Mouse (Mus musculus): Measurements from ENCODE around the gene Lrrc29. TPM values are rescaled to one million over a fixed set of nuclear protein-coding genes. Genes with fewer than 3 reads are reported as not detected.
A peak's percentile ranks its signal among the peaks of the same experiment; 100 is the strongest.

Gene Lrrc29
- polyA plus RNA-seq, 1 experiment from 2014 or later, result 0.94 TPM

DNA sequence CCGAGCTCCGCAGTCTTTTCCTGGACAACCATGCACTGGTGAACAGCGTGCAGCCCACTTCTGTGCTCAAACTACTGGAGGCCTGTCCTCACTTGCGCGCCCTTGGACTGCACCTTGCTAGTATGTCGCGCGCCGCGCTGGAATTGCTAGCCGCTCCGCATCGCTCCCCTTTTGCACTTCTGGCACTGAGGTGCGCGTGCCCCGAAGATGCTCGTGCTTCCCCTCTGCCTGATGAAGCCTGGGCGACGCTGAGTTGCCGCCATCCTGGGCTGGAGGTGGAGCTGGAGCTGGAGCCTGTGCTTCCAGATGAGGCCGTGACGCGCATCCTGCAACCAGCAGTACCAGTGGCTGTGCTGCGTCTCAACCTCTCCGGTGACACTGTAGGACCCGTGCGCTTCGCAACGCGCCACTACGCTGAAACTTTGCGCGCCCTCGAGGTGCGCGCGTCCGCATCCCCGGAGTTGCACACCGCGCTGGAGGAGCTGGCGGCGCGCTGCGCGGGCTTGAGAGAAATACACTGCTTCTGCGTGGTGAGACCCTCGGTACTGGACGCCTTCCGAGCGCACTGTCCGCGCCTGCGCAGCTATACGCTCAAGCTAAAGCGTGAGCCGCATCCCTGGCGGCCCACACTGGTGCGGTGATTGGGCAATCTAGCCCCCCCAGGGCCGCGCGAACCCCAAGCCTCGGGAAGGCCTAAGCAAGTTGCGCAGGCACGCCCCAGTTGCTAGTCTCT, 57.6 kb downstream of the Lrrc29 start:
- no peaks in the 10 kb centered on the region; the same call in 1 of the 2 replicates for H3K9me3 ChIP-seq (ENCODE audit: control insufficient read depth, low read length)
- 1% methylated on average over 65 of the region's 65 CpGs for WGBS
- H3K27me3 ChIP-seq (replicated peaks; ENCODE audit: control insufficient read depth, insufficient read depth, low read length), result peaks cover 58% of the 10 kb centered on the region
- H3K9ac ChIP-seq (ENCODE audit: low read depth, low read length), result peak overlapping the region; percentile 67
- peak overlapping the region; percentile 56 for H3K4me3 ChIP-seq (ENCODE audit: low read length)
- no peaks in the 10 kb centered on the region for H3K36me3 ChIP-seq (ENCODE audit: control insufficient read depth, insufficient read depth, low read length)
- peak overlapping the region; percentile 92 for H3K4me2 ChIP-seq (ENCODE audit: low read length)
- ATAC-seq, result peak; percentile 90
- H3K27ac ChIP-seq (ENCODE audit: low read depth, low read length), result peak overlapping the region; percentile 75
- H3K4me1 ChIP-seq (ENCODE audit: control insufficient read depth, insufficient read depth, low read depth, low read length), result peaks cover 33% of the 10 kb centered on the region

- ATAC-seq, result no peak
- no peak overlapping the region for H3K27ac ChIP-seq (ENCODE audit: low read depth, low read length)
- WGBS, result 11% methylated on average over 13 of the region's 13 CpGs
- peaks cover 43% of the 10 kb centered on the region for H3K27me3 ChIP-seq (replicated peaks; ENCODE audit: control insufficient read depth, insufficient read depth, low read length)
- H3K4me3 ChIP-seq (ENCODE audit: low read length), result no peak overlapping the region
- no peaks in the 10 kb centered on the region for H3K36me3 ChIP-seq (ENCODE audit: control insufficient read depth, insufficient read depth, low read length)
- peaks cover 33% of the 10 kb centered on the region for H3K4me1 ChIP-seq (ENCODE audit: control insufficient read depth, insufficient read depth, low read depth, low read length)
- no peak overlapping the region for H3K4me2 ChIP-seq (ENCODE audit: low read length)
- no peak overlapping the region for H3K9ac ChIP-seq (ENCODE audit: low read depth, low read length)
- H3K9me3 ChIP-seq (ENCODE audit: control insufficient read depth, low read length), result no peaks in the 10 kb centered on the region; the same call in 1 of the 2 replicates
Measured at GRCm38 (mm10) chr8:105266775-105267174, 59.3 kb downstream of the Lrrc29 start.

GRCm38 (mm10) chr8:105265128-105265527, 61.0 kb downstream of the Lrrc29 start:
- ATAC-seq, result no peak
- Histone ChIP-seq H3K9ac (ENCODE audit: low read depth, low read length) (no peak overlapping the region), H3K4me2 (ENCODE audit: low read length) (peak overlapping the region; percentile 90), H3K27me3 (replicated peaks; ENCODE audit: control insufficient read depth, insufficient read depth, low read length) (peaks cover 42% of the 10 kb centered on the region), H3K4me3 (ENCODE audit: low read length) (peak overlapping the region; percentile 68), H3K4me1 (ENCODE audit: control insufficient read depth, insufficient read depth, low read depth, low read length) (peaks cover 27% of the 10 kb centered on the region), H3K9me3 (ENCODE audit: control insufficient read depth, low read length) (no peaks in the 10 kb centered on the region; the same call in 1 of the 2 replicates), H3K27ac (ENCODE audit: low read depth, low read length) (no peak overlapping the region), H3K36me3 (ENCODE audit: control insufficient read depth, insufficient read depth, low read length) (no peaks in the 10 kb centered on the region)
- 12% methylated on average over 10 of the region's 10 CpGs for WGBS

DNA sequence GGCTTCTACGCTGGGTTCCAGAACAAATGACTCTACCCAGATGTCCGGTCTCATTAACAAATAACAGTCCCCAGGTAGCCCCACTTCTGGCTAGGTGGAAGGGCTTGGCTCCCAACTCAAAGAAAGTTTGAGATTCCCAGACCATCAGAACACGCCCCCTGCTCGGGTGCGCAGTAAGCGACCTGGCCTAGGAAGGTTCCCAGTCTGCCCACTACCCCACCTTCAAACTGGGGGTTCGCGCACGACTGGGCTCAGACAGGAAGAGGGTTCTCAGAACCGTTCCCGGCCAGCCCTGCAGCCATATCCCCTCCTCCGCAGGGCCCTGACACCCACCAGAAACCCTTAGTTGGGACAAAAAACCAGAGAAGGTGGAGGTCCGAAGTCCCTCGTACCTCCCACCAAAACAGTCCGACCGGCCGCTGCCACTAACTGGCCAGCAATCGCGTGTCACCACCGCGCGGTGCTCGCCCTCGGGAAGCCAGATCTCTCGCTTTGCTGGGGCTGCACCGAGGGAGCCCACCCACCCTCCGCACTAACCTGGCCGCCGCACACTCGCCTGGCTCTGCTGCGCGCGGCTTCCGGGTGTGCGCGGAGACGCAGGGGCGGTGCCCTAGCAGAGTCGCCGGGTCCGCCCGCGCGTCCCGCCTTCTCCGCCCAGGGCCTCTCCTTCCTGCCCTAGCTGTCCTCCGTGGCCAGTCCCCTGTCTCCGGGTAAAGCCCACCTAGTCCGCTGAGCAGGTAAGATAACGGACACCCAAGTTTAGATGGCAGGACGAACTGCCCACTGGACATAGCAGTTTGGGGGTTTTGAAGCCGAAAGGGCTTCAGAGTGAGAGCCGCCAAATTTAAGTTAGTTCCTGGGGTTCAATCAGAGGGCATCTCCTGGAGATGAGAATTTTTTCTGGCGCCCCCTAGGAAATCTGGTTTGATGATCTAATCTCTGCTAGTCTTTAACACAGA, 61.8 kb downstream of the Lrrc29 start, which contains the start of the genes Tradd and Fbxl8:
TSS of gene Tradd (minus strand) at position 586 of the 959 bp plus-strand sequence.
TSS of gene Fbxl8 (plus strand) at position 625 of the 959 bp plus-strand sequence.
- Histone ChIP-seq H3K36me3 (ENCODE audit: control insufficient read depth, insufficient read depth, low read length) (no peaks in the 10 kb centered on the region), H3K4me3 (ENCODE audit: low read length) (peak within 1 kb of the TSS; percentile 68), H3K27ac (ENCODE audit: low read depth, low read length) (no peak within 1 kb of the TSS), H3K4me1 (ENCODE audit: control insufficient read depth, insufficient read depth, low read depth, low read length) (peaks cover 26% of the 10 kb centered on the region), H3K9me3 (ENCODE audit: control insufficient read depth, low read length) (no peaks in the 10 kb centered on the region; the same call in 1 of the 2 replicates), H3K27me3 (replicated peaks; ENCODE audit: control insufficient read depth, insufficient read depth, low read length) (peaks cover 36% of the 10 kb centered on the region), H3K4me2 (ENCODE audit: low read length) (peak within 1 kb of the TSS; percentile 90), H3K9ac (ENCODE audit: low read depth, low read length) (peak within 1 kb of the TSS; percentile 71)
- ATAC-seq, result peak; percentile 7; the same call in 1 of the 2 replicates
- WGBS, result under 1% methylated on average over 46 of the region's 54 CpGs

- H3K27ac ChIP-seq (ENCODE audit: low read depth, low read length), result no peak overlapping the region
- H3K36me3 ChIP-seq (ENCODE audit: control insufficient read depth, insufficient read depth, low read length), result no peaks in the 10 kb centered on the region
- peaks cover 26% of the 10 kb centered on the region for H3K4me1 ChIP-seq (ENCODE audit: control insufficient read depth, insufficient read depth, low read depth, low read length)
- ATAC-seq, result no peak
- peaks cover 41% of the 10 kb centered on the region for H3K27me3 ChIP-seq (replicated peaks; ENCODE audit: control insufficient read depth, insufficient read depth, low read length)
- H3K9ac ChIP-seq (ENCODE audit: low read depth, low read length), result no peak overlapping the region
- no peak overlapping the region; the same call in 1 of the 2 replicates for H3K4me2 ChIP-seq (ENCODE audit: low read length)
- no peak overlapping the region for H3K4me3 ChIP-seq (ENCODE audit: low read length)
- WGBS, result 39% methylated on average over 16 of the region's 16 CpGs
- H3K9me3 ChIP-seq (ENCODE audit: control insufficient read depth, low read length), result no peaks in the 10 kb centered on the region; the same call in 1 of the 2 replicates
Measured at GRCm38 (mm10) chr8:105263244-105263912, 62.7 kb downstream of the Lrrc29 start.

MicroRNA genes within 50 kb of the gene (microRNA counts, 519-probe panel; counts per million panel counts)
- 2,065 counts per million, percentile 33 among the panel's probes with 10 or more counts for microRNA mmu-miR-328

Small RNAs within 50 kb of the gene (microRNA-seq; reads per million reads assigned to microRNA genes)
- gene Gm27320, result not detected
- 388 reads per million, percentile 67 among the genes with 10 or more reads in this experiment for gene Mir328

Other genes with a start within 250 kb of the Lrrc29 start
- not detected in 2 replicates for gene Ces3b, start 242.5 kb downstream of the Lrrc29 start, polyA plus RNA-seq (2015; fragmentation: Nextera tagmentation; extraction: Ambion mirVana)
- gene Ces4a, start 194.5 kb downstream of the Lrrc29 start, polyA plus RNA-seq (2015; fragmentation: Nextera tagmentation; extraction: Ambion mirVana), result not detected in 2 replicates
- gene Cbfb, start 155.6 kb downstream of the Lrrc29 start, polyA plus RNA-seq (2015; fragmentation: Nextera tagmentation; extraction: Ambion mirVana), result 28.6 and 29.0 TPM in 2 replicates
- gene D230025D16Rik, start 101.1 kb downstream of the Lrrc29 start, polyA plus RNA-seq (2015; fragmentation: Nextera tagmentation; extraction: Ambion mirVana), result 27.9 and 31.7 TPM in 2 replicates
- 12.3 and 12.4 TPM in 2 replicates for gene B3gnt9, start 71.1 kb downstream of the Lrrc29 start, polyA plus RNA-seq (2015; fragmentation: Nextera tagmentation; extraction: Ambion mirVana)
- 20.7 and 21.5 TPM in 2 replicates for gene Tradd, start 61.7 kb downstream of the Lrrc29 start, polyA plus RNA-seq (2015; fragmentation: Nextera tagmentation; extraction: Ambion mirVana)
- 2.1 and 2.4 TPM in 2 replicates for gene Fbxl8, start 61.6 kb downstream of the Lrrc29 start, polyA plus RNA-seq (2015; fragmentation: Nextera tagmentation; extraction: Ambion mirVana)
- 0.80 and 1.2 TPM in 2 replicates for gene Hsf4, start 56.5 kb downstream of the Lrrc29 start, polyA plus RNA-seq (2015; fragmentation: Nextera tagmentation; extraction: Ambion mirVana)
- gene Nol3, start 50.1 kb downstream of the Lrrc29 start, polyA plus RNA-seq (2015; fragmentation: Nextera tagmentation; extraction: Ambion mirVana), result 6.2 TPM in 2 replicates
- gene 4931428F04Rik, start 36.4 kb downstream of the Lrrc29 start, polyA plus RNA-seq (2015; fragmentation: Nextera tagmentation; extraction: Ambion mirVana), result 126 and 153 TPM in 2 replicates
- gene Exoc3l, start 30.2 kb downstream of the Lrrc29 start, polyA plus RNA-seq (2015; fragmentation: Nextera tagmentation; extraction: Ambion mirVana), result 9.4 and 12.3 TPM in 2 replicates
- gene E2f4, start 28.6 kb downstream of the Lrrc29 start, polyA plus RNA-seq (2015; fragmentation: Nextera tagmentation; extraction: Ambion mirVana), result 37.3 and 46.7 TPM in 2 replicates
- 1.5 and 1.6 TPM in 2 replicates for gene Elmo3, start 20.7 kb downstream of the Lrrc29 start, polyA plus RNA-seq (2015; fragmentation: Nextera tagmentation; extraction: Ambion mirVana)
- 144 and 150 TPM in 2 replicates for gene Tmem208, start 76 bp upstream of the Lrrc29 start, polyA plus RNA-seq (2015; fragmentation: Nextera tagmentation; extraction: Ambion mirVana)
- gene Fhod1, start 21.7 kb upstream of the Lrrc29 start, polyA plus RNA-seq (2015; fragmentation: Nextera tagmentation; extraction: Ambion mirVana), result 0.69 and 0.93 TPM in 2 replicates
- 12.3 and 14.5 TPM in 2 replicates for gene Slc9a5, start 22.6 kb upstream of the Lrrc29 start, polyA plus RNA-seq (2015; fragmentation: Nextera tagmentation; extraction: Ambion mirVana)
- 1.8 and 2.1 TPM in 2 replicates for gene Plekhg4, start 47.0 kb upstream of the Lrrc29 start, polyA plus RNA-seq (2015; fragmentation: Nextera tagmentation; extraction: Ambion mirVana)
- gene Kctd19, start 87.2 kb upstream of the Lrrc29 start, polyA plus RNA-seq (2015; fragmentation: Nextera tagmentation; extraction: Ambion mirVana), result 0.27 TPM in 1 of 2 replicates, not detected in the other
- gene Lrrc36, start 87.3 kb upstream of the Lrrc29 start, polyA plus RNA-seq (2015; fragmentation: Nextera tagmentation; extraction: Ambion mirVana), result 0.44 and 0.60 TPM in 2 replicates
- 246 and 256 TPM in 2 replicates for gene Tppp3, start 145.2 kb upstream of the Lrrc29 start, polyA plus RNA-seq (2015; fragmentation: Nextera tagmentation; extraction: Ambion mirVana)
- gene Zdhhc1, start 170.6 kb upstream of the Lrrc29 start, polyA plus RNA-seq (2015; fragmentation: Nextera tagmentation; extraction: Ambion mirVana), result 39.0 and 40.2 TPM in 2 replicates
- 6.9 and 8.8 TPM in 2 replicates for gene Hsd11b2, start 192.5 kb upstream of the Lrrc29 start, polyA plus RNA-seq (2015; fragmentation: Nextera tagmentation; extraction: Ambion mirVana)
- 250 and 273 TPM in 2 replicates for gene Atp6v0d1, start 239.8 kb upstream of the Lrrc29 start, polyA plus RNA-seq (2015; fragmentation: Nextera tagmentation; extraction: Ambion mirVana)